ENCODE assay signal across 8 mouse cellular contexts in genomic region chr1:176835501-176836294, GRCm38 (mm10). TPM values are rescaled to one million over a fixed set of nuclear protein-coding genes. Genes with fewer than 3 reads are reported as not detected.
A peak's percentile ranks its signal among the peaks of the same experiment; 100 is the strongest.
DNase-seq lines count a peak whose midpoint lies in the region; ATAC-seq lines count a peak whose summit lies in the region.

No protein-coding gene starts in this region.

- WGBS in hindbrain, embryonic 14.5 days, result 3% methylated on average over 41 of the region's 41 CpGs

- H3K9ac ChIP-seq in hindbrain, embryonic 14.5 days, result peak overlapping the region; percentile 45; the same call in 1 of the 2 replicates

- H3K36me3 ChIP-seq in hindbrain, embryonic 14.5 days (replicated peaks; ENCODE audit: control insufficient read depth, insufficient read depth), result peaks cover 4% of the 10 kb centered on the region; the same call in 1 of the 2 replicates

- H3K27ac ChIP-seq in hindbrain, embryonic 14.5 days, result no peak overlapping the region

- no peaks in the 10 kb centered on the region for H3K9me3 ChIP-seq in hindbrain, embryonic 14.5 days (ENCODE audit: control insufficient read depth, low read length)

- peaks cover 5% of the 10 kb centered on the region; the same call in 1 of the 2 replicates for H3K4me1 ChIP-seq in hindbrain, embryonic 14.5 days (replicated peaks; ENCODE audit: control insufficient read depth, insufficient read depth, low read length)

- H3K4me3 ChIP-seq in hindbrain, embryonic 14.5 days (replicated peaks; ENCODE audit: low read length), result peak overlapping the region; percentile 28

- ATAC-seq in cerebellum, adult (ENCODE audit: insufficient number of reproducible peaks, low FRiP score, low TSS enrichment), result peak; percentile 70
- ATAC-seq in hindbrain, embryonic 14.5 days (ENCODE audit: low FRiP score), result peak; percentile 2; the same call in 1 of the 2 replicates
- ATAC-seq in megakaryocyte progenitor cell, adult 5-6 weeks (replicated peaks; ENCODE audit: poor library complexity), result peak; percentile 35

- peak overlapping the region; percentile 57 for H3K4me2 ChIP-seq in hindbrain, embryonic 14.5 days (replicated peaks)

- 0 out of 2 replicates have a peak, but pooled peaks cover 6% of the 10 kb centered on the region for H3K27me3 ChIP-seq in hindbrain, embryonic 14.5 days (ENCODE audit: control insufficient read depth, insufficient read depth, low read length)

- DNase-seq in cerebellum, adult 11-12 months, result no peak
- DNase-seq in A20 (ENCODE audit: low read depth, low spot score), result peak; percentile 67
- peak; percentile 54 for DNase-seq in embryo, embryonic 10 days (ENCODE audit: low spot score)
- no peak for DNase-seq in hindbrain, embryonic 14.5 days (ENCODE audit: low spot score)
- peak; percentile 59 for DNase-seq in thymus, postnatal 4 days
- no peak for DNase-seq in urinary bladder, postnatal 4 days (ENCODE audit: low spot score in 2 of 2)

RNA-seq across cellular contexts. Expression of gene Sdccag8, which starts 21.2 kb away (rescaled TPM):
- 22.5 and 25.2 TPM in 2 replicates for polyA plus RNA-seq in hindbrain, embryonic 14.5 days (2014; fragmentation: Nextera tagmentation; extraction: Ambion mirVana)
- 9.4 and 12.8 TPM in 2 replicates for total RNA-seq in megakaryocyte progenitor cell, adult 5-6 weeks (2015)
- 23.2 and 25.4 TPM in 2 replicates for total RNA-seq in megakaryocyte progenitor cell, adult 5-6 weeks (2017)

RNA-seq across cellular contexts. Expression of gene Cep170, which starts 21.8 kb away (rescaled TPM):
- 135 and 136 TPM in 2 replicates for polyA plus RNA-seq in hindbrain, embryonic 14.5 days (2014; fragmentation: Nextera tagmentation; extraction: Ambion mirVana)
- total RNA-seq in megakaryocyte progenitor cell, adult 5-6 weeks (2015), result 32.9 and 42.4 TPM in 2 replicates
- total RNA-seq in megakaryocyte progenitor cell, adult 5-6 weeks (2017), result 28.2 and 32.0 TPM in 2 replicates

Comparison
In these comparisons a context has a peak if more than half of its experiments do, and no peak if none do; other contexts are left out.
1. ATAC-seq: peak in every context shown above with its lines; median percentile 70 in cerebellum, adult; 35 in megakaryocyte progenitor cell, adult 5-6 weeks; 2 in hindbrain, embryonic 14.5 days.
2. DNase-seq: peak in A20 (single experiment), embryo, embryonic 10 days (single experiment) and thymus, postnatal 4 days (single experiment); none in cerebellum, adult 11-12 months (single experiment), hindbrain, embryonic 14.5 days (single experiment) and urinary bladder, postnatal 4 days (0 of 2).